Mouse (Mus musculus) brain, adult 10 weeks (tissue): ENCODE results near the gene Chchd6. TPM values are rescaled to one million over a fixed set of nuclear protein-coding genes. Genes with fewer than 3 reads are reported as not detected.

ENCODE experiments used
- polyA plus RNA-seq: library from polyadenylated mRNA; stranded (reverse); fragments of 350-450 nt; fragmentation: Illumina TruSeq; extraction: RNeasy Lipid Tissue Mini Kit (QIAGEN cat#74804); gene quantifications from one replicate; pipeline ENCODE4 v1.2.3, GENCODE M21; 2015; ENCODE audit warnings: low read depth, low replicate concordance

Gene Chchd6
- polyA plus RNA-seq, result 123 TPM

DNA sequence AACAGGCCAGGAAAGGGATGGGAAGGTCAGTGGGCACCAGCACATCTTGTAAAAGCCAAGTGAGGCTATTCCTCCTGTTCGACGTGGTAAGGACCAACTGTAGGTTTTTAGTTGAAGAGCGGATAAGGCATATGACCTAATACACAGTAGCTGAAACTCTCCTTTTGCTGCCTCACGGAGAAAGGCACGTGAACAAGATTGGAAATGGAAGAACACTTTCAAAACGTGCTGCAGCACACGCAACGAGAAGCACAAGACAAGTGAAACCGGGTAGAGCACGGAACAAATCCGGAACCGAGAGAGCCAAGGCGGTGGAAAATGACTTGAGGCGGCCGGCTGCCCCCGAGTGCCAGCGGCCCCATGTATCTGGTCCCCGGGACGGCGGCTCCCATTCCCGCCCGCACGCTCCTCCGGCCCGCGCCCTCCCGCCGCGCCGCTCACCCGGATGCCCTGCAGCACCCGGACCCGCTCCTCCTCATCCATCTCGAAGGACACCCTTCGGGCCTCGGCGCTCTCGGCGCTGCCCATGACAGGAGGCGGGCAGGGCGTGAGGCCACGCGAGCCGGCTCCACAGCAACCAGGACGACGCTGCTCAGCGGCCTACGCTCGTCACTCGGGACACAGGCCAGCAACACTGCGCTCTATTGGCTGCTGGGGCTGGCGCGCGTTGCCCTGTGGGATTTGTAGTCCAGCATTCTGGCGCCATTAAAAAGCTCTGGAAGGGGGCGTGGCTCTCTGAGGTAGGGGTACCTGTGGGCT lies at the start of gene Chchd6:
Gene Chchd6, minus strand, starts transcription at position 635 of the 759 bp plus-strand sequence.

GRCm38 (mm10) chr6:89643798-89644270 lies 48.4 kb upstream of the Chchd6 start, which contains the start of gene Txnrd3:
Txnrd3 (plus strand) TSS chr6:89643988.

DNA sequence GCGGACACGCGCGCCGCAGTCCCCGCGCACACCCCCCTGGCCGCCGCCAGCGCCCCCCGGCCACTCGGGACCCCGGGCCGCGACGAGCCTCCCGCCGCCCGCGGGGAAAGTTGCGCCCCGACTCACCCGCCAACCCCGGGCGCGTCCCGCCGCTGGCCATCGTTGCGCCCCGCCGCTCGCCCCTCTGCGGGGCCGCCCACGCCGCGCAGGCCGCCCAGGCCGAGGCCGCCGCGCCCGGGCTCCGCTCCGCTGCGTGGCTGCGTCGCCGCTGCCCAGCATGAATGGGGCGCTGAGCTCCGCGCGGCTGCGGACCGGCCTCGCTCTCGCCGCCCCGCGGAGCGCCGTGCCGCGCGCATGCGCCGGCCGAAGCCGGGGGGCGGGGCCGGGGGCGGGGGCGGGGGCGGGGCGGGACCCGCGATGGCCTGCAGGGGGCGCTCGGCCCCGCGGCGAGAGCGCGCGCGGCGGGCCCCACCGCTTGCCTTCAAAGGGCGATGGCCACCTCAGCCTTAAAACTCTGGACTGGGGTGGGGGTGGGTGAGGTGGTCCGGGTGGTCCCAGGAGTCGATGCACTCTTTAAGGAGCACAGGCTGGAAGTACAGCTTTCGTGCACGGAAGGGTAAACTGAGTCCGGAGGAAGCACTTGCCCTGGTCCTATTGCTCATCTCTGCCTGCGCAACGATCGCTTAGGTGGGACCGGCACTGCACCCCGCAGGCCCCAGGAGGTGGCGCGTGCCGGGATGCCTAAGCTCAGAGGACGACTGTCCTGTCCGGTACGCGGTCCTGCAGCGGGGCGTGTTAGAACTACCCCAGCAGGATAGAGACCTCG lies 233.0 kb downstream of the Chchd6 start, which contains the start of gene Plxna1:
Gene Plxna1, minus strand, starts transcription at position 340 of the 826 bp plus-strand sequence.

Other genes with a start within 250 kb of the Chchd6 start
- gene Plxna1, start 233.0 kb downstream of the Chchd6 start, polyA plus RNA-seq, result 34.9 TPM
- gene Txnrd3, start 48.3 kb upstream of the Chchd6 start, polyA plus RNA-seq, result 3.0 TPM
- not detected for gene Vmn1r40, start 111.9 kb upstream of the Chchd6 start, polyA plus RNA-seq
- not detected for gene Vmn1r41, start 145.1 kb upstream of the Chchd6 start, polyA plus RNA-seq